ENCODE assay signal across 10 mouse cellular contexts in the genomic region with DNA sequence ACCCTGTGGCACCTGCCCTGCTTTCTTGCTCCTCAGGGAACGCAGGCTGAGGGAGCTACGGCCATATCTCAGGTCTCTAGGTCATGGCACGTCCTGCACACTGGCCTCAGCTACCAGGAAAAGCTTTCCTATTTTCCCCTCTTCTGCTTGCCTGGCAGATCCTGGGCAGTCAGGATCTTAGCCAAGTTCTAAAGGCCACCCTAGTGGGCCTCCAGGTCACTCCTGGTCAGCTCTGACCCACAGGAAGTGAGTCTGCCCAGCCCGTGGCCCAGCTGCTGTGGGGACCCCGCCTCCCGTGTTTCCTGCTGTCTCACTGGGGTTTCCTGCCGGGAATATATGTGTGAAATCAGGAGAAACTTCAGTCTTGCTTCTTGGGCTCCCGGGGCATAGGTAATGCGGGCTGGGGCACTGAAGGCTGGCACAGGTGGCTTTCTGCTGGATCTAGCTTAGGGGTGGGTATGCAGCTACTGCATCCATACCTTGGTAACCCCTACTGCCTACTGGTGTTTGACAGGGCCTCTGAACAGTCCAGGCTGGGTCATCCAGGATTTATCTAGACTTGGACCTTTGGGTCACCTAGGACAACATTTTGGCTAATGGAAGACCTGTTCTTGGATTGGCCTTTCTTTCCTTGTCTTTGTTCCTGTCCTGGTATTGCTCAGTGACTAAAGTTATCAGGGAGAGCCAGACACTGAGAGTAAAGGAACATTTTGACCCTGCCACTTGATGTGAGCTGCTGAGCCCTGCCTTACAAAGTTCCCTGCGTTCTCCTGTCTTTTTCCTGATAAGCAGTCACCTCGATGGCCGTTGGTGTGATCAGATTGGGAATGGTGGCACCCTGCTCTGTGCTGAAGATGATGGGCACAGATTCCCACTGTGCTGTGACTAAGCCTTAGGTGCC. TPM values are rescaled to one million over a fixed set of nuclear protein-coding genes. Genes with fewer than 3 reads are reported as not detected.
DNase-seq lines count a peak whose midpoint lies in the region; ATAC-seq lines count a peak whose summit lies in the region.
"Had no signal": no experiment of that assay in that cellular context is flagged by ENCODE, and none has a peak within 500 bp of the region (broad histone marks: within the 10 kb centered on the region; RNA-seq: fewer than 3 reads in every experiment).

No protein-coding gene starts in this region.

- H3K36me3 ChIP-seq in megakaryocyte, embryonic 14.5 days (replicated peaks; ENCODE audit: low read length) = peaks cover 66% of the 10 kb centered on the region
- H3K36me3 ChIP-seq in intestine, embryonic 16.5 days (ENCODE audit: control insufficient read depth, insufficient read depth, low read length) = no peaks in the 10 kb centered on the region
- H3K36me3 ChIP-seq in liver, embryonic 13.5 days = peaks cover 9% of the 10 kb centered on the region
- no peaks in the 10 kb centered on the region for H3K36me3 ChIP-seq in neural tube, embryonic 15.5 days

- H3K9me3 ChIP-seq in megakaryocyte, embryonic 14.5 days = no peaks in the 10 kb centered on the region
- no peaks in the 10 kb centered on the region for H3K9me3 ChIP-seq in intestine, embryonic 16.5 days (ENCODE audit: control insufficient read depth, low read length)
- no peaks in the 10 kb centered on the region for H3K9me3 ChIP-seq in liver, embryonic 13.5 days (replicated peaks)
- no peaks in the 10 kb centered on the region for H3K9me3 ChIP-seq in neural tube, embryonic 15.5 days (replicated peaks)
- H3K9me3 ChIP-seq: limb, embryonic 12.5 days had no signal

- no peak overlapping the region for H3K4me2 ChIP-seq in intestine, embryonic 16.5 days (ENCODE audit: low read depth, low read length)
- peak overlapping the region; percentile 100 for H3K4me2 ChIP-seq in liver, embryonic 13.5 days
- no peak overlapping the region for H3K4me2 ChIP-seq in neural tube, embryonic 15.5 days
- H3K4me2 ChIP-seq: limb, embryonic 12.5 days had no signal

- peaks cover 2% of the 10 kb centered on the region for H3K27me3 ChIP-seq in megakaryocyte, embryonic 14.5 days (replicated peaks)
- H3K27me3 ChIP-seq in intestine, embryonic 16.5 days (replicated peaks; ENCODE audit: control insufficient read depth, insufficient read depth, low read length) = no peaks in the 10 kb centered on the region
- no peaks in the 10 kb centered on the region for H3K27me3 ChIP-seq in liver, embryonic 13.5 days
- H3K27me3 ChIP-seq in neural tube, embryonic 15.5 days (replicated peaks) = no peaks in the 10 kb centered on the region

- H3K4me3 ChIP-seq in megakaryocyte, embryonic 14.5 days (replicated peaks) = peak overlapping the region; percentile 98
- no peak overlapping the region for H3K4me3 ChIP-seq in intestine, embryonic 16.5 days (ENCODE audit: low read length)
- no peak overlapping the region for H3K4me3 ChIP-seq in liver, embryonic 13.5 days (replicated peaks)
- H3K4me3 ChIP-seq in neural tube, embryonic 15.5 days (replicated peaks) = no peak overlapping the region
- H3K4me3 ChIP-seq: limb, embryonic 12.5 days had no signal

- DNase-seq in liver, embryonic 13.5 days = no peak
- peak; percentile 19 for DNase-seq in yolk sac, embryonic 10.5 days (ENCODE audit: low spot score)
- no peak for DNase-seq in layer of hippocampus, postnatal 36 days
- DNase-seq in frontal cortex, postnatal 14 days (ENCODE audit: low spot score in 2 of 2) = no peak

- WGBS in intestine, embryonic 16.5 days = 59% methylated on average over 12 of the region's 12 CpGs
- 29% methylated on average over 12 of the region's 12 CpGs for WGBS in liver, embryonic 13.5 days (ENCODE audit: insufficient replicate concordance)
- WGBS in neural tube, embryonic 15.5 days = 87% methylated on average over 12 of the region's 12 CpGs

- no peak for ATAC-seq in megakaryocyte, adult 5-6 weeks (ENCODE audit: poor library complexity, severe bottlenecking)
- ATAC-seq in intestine, embryonic 16.5 days = no peak
- ATAC-seq in liver, embryonic 13.5 days (ENCODE audit: low read depth) = no peak
- no peak for ATAC-seq in neural tube, embryonic 15.5 days (ENCODE audit: low FRiP score)
- ATAC-seq: forebrain, embryonic 14.5 days had no signal

- H3K4me1 ChIP-seq in megakaryocyte, embryonic 14.5 days = peaks cover 97% of the 10 kb centered on the region
- peaks cover 50% of the 10 kb centered on the region for H3K4me1 ChIP-seq in intestine, embryonic 16.5 days (ENCODE audit: control insufficient read depth, insufficient read depth, low read length)
- peaks cover 66% of the 10 kb centered on the region for H3K4me1 ChIP-seq in liver, embryonic 13.5 days (replicated peaks)
- H3K4me1 ChIP-seq in neural tube, embryonic 15.5 days = peaks cover 38% of the 10 kb centered on the region

- H3K27ac ChIP-seq in intestine, embryonic 16.5 days (ENCODE audit: low read length) = peak overlapping the region; percentile 65
- H3K27ac ChIP-seq in liver, embryonic 13.5 days = peak overlapping the region; percentile 62
- H3K27ac ChIP-seq in neural tube, embryonic 15.5 days (replicated peaks) = no peak overlapping the region
- H3K27ac ChIP-seq: limb, embryonic 12.5 days had no signal

- H3K9ac ChIP-seq in intestine, embryonic 16.5 days (ENCODE audit: low read depth, low read length) = peak overlapping the region; percentile 50
- no peak overlapping the region; the same call in 1 of the 2 replicates for H3K9ac ChIP-seq in liver, embryonic 13.5 days
- no peak overlapping the region for H3K9ac ChIP-seq in neural tube, embryonic 15.5 days (replicated peaks)
- H3K9ac ChIP-seq: limb, embryonic 12.5 days had no signal

RNA-seq across cellular contexts. Expression of a gene that starts 2.9 kb away (rescaled TPM):
- polyA plus RNA-seq in megakaryocyte, embryonic 14.5 days (2012; ENCODE audit: insufficient read depth, low replicate concordance) = 422 and 866 TPM in 2 replicates
- total RNA-seq in megakaryocyte, adult 5-6 weeks (2015) = 76.1 and 81.6 TPM in 2 replicates
- 33.4 and 48.2 TPM in 2 replicates for total RNA-seq in megakaryocyte, adult 5-6 weeks (2017)
- 60.0 and 63.3 TPM in 2 replicates for polyA plus RNA-seq in intestine, embryonic 16.5 days (2015; fragmentation: Nextera tagmentation; extraction: Ambion mirVana)
- polyA plus RNA-seq in liver, embryonic 13.5 days (2015; fragmentation: Nextera tagmentation; extraction: Ambion mirVana) = 39.7 and 40.0 TPM in 2 replicates
- total RNA-seq in layer of hippocampus, postnatal 36 days (2021) = 10 to 100 TPM; 18.7 to 19.3 TPM
- polyA plus RNA-seq in neural tube, embryonic 15.5 days (2015; fragmentation: Nextera tagmentation; extraction: Ambion mirVana) = 37.4 and 38.9 TPM in 2 replicates

RNA-seq across cellular contexts. Expression of a gene that starts 25.6 kb away (rescaled TPM):
- 534 and 845 TPM in 2 replicates for polyA plus RNA-seq in megakaryocyte, embryonic 14.5 days (2012; ENCODE audit: insufficient read depth, low replicate concordance)
- 85.5 and 103 TPM in 2 replicates for total RNA-seq in megakaryocyte, adult 5-6 weeks (2015)
- 91.0 and 123 TPM in 2 replicates for total RNA-seq in megakaryocyte, adult 5-6 weeks (2017)
- 53.2 and 58.8 TPM in 2 replicates for polyA plus RNA-seq in intestine, embryonic 16.5 days (2015; fragmentation: Nextera tagmentation; extraction: Ambion mirVana)
- polyA plus RNA-seq in liver, embryonic 13.5 days (2015; fragmentation: Nextera tagmentation; extraction: Ambion mirVana) = 11.9 and 13.2 TPM in 2 replicates
- 10 to 100 TPM; 13.9 to 15.0 TPM for total RNA-seq in layer of hippocampus, postnatal 36 days (2021)
- polyA plus RNA-seq in neural tube, embryonic 15.5 days (2015; fragmentation: Nextera tagmentation; extraction: Ambion mirVana) = 44.6 and 45.5 TPM in 2 replicates

RNA-seq across cellular contexts. Expression of a gene that starts 42.4 kb away (rescaled TPM):
- 0.02 and 0.35 TPM in 2 replicates for polyA plus RNA-seq in megakaryocyte, embryonic 14.5 days (2012; ENCODE audit: insufficient read depth, low replicate concordance)
- total RNA-seq in megakaryocyte, adult 5-6 weeks (2015) = 0.66 and 1.6 TPM in 2 replicates
- total RNA-seq in megakaryocyte, adult 5-6 weeks (2017) = 0.33 and 0.48 TPM in 2 replicates
- polyA plus RNA-seq in intestine, embryonic 16.5 days (2015; fragmentation: Nextera tagmentation; extraction: Ambion mirVana) = 2.9 and 3.5 TPM in 2 replicates
- polyA plus RNA-seq in liver, embryonic 13.5 days (2015; fragmentation: Nextera tagmentation; extraction: Ambion mirVana) = 0.03 and 0.09 TPM in 2 replicates
- total RNA-seq in layer of hippocampus, postnatal 36 days (2021) = 10 to 100 TPM; 85.8 to 99.2 TPM
- polyA plus RNA-seq in neural tube, embryonic 15.5 days (2015; fragmentation: Nextera tagmentation; extraction: Ambion mirVana) = 16.0 and 19.0 TPM in 2 replicates

RNA-seq across cellular contexts. Expression of a gene that starts 58.3 kb away (rescaled TPM):
- polyA plus RNA-seq in megakaryocyte, embryonic 14.5 days (2012; ENCODE audit: insufficient read depth, low replicate concordance) = 289 and 697 TPM in 2 replicates
- total RNA-seq in megakaryocyte, adult 5-6 weeks (2015) = 44.4 and 49.1 TPM in 2 replicates
- total RNA-seq in megakaryocyte, adult 5-6 weeks (2017) = 39.6 and 42.3 TPM in 2 replicates
- polyA plus RNA-seq in intestine, embryonic 16.5 days (2015; fragmentation: Nextera tagmentation; extraction: Ambion mirVana) = 1.2 and 1.3 TPM in 2 replicates
- polyA plus RNA-seq in liver, embryonic 13.5 days (2015; fragmentation: Nextera tagmentation; extraction: Ambion mirVana) = 1.6 and 1.7 TPM in 2 replicates
- total RNA-seq in layer of hippocampus, postnatal 36 days (2021) = 1 to 10 TPM; 2.5 to 2.6 TPM
- 0.95 and 2.1 TPM in 2 replicates for polyA plus RNA-seq in neural tube, embryonic 15.5 days (2015; fragmentation: Nextera tagmentation; extraction: Ambion mirVana)
